Mouse (Mus musculus): ENCODE results near the gene BC005624.

Gene BC005624

GRCm38 (mm10) chr2:30981790-30982513 is at the start of gene BC005624, which contains the start of gene Usp20:
Gene BC005624 (minus strand): TSS chr2:30982201.
Gene Usp20 (plus strand): TSS chr2:30982279.
- DNase-seq (ENCODE audit: low read depth, low spot score): peak; percentile 100

- peak; percentile 33 for DNase-seq (ENCODE audit: low read depth, low spot score)
These were observed 44.6 kb upstream of the BC005624 start for GRCm38 (mm10) chr2:31026642-31027041.

GRCm38 (mm10) chr2:31025458-31025857 is 43.5 kb upstream of the BC005624 start:
- DNase-seq (ENCODE audit: low read depth, low spot score): no peak

GRCm38 (mm10) chr2:31024618-31025370 is 42.8 kb upstream of the BC005624 start:
- DNase-seq (ENCODE audit: low read depth, low spot score): peak; percentile 69

- no peak for DNase-seq (ENCODE audit: low read depth, low spot score)
These were observed 41.9 kb upstream of the BC005624 start for GRCm38 (mm10) chr2:31023940-31024339.

GRCm38 (mm10) chr2:31020202-31020601 is 38.2 kb upstream of the BC005624 start:
- DNase-seq (ENCODE audit: low read depth, low spot score): no peak

GRCm38 (mm10) chr2:31019011-31019410 is 37.0 kb upstream of the BC005624 start:
- no peak for DNase-seq (ENCODE audit: low read depth, low spot score)

GRCm38 (mm10) chr2:31018519-31018918 is 36.5 kb upstream of the BC005624 start:
- DNase-seq (ENCODE audit: low read depth, low spot score): no peak

- DNase-seq (ENCODE audit: low read depth, low spot score): no peak
These were observed 35.8 kb upstream of the BC005624 start for GRCm38 (mm10) chr2:31017625-31018317.

GRCm38 (mm10) chr2:31013371-31014120 is 31.5 kb upstream of the BC005624 start:
- no peak for DNase-seq (ENCODE audit: low read depth, low spot score)

- no peak for DNase-seq (ENCODE audit: low read depth, low spot score)
These were observed 25.2 kb upstream of the BC005624 start for GRCm38 (mm10) chr2:31007208-31007607.

GRCm38 (mm10) chr2:31006434-31006833 is 24.4 kb upstream of the BC005624 start:
- peak; percentile 21 for DNase-seq (ENCODE audit: low read depth, low spot score)

GRCm38 (mm10) chr2:31005453-31005852 is 23.5 kb upstream of the BC005624 start:
- DNase-seq (ENCODE audit: low read depth, low spot score): no peak

- DNase-seq (ENCODE audit: low read depth, low spot score): no peak
These were observed 20.9 kb upstream of the BC005624 start for GRCm38 (mm10) chr2:31002857-31003256.

- no peak for DNase-seq (ENCODE audit: low read depth, low spot score)
These were observed 16.7 kb upstream of the BC005624 start for GRCm38 (mm10) chr2:30998443-30999260.

GRCm38 (mm10) chr2:30995432-30995996 is 13.5 kb upstream of the BC005624 start:
- peak; percentile 55 for DNase-seq (ENCODE audit: low read depth, low spot score)

GRCm38 (mm10) chr2:30994853-30995252 is 12.9 kb upstream of the BC005624 start:
- no peak for DNase-seq (ENCODE audit: low read depth, low spot score)

- no peak for DNase-seq (ENCODE audit: low read depth, low spot score)
These were observed 8.2 kb upstream of the BC005624 start for GRCm38 (mm10) chr2:30990221-30990620.

GRCm38 (mm10) chr2:30985111-30986020 is 3.4 kb upstream of the BC005624 start:
- peak; percentile 63 for DNase-seq (ENCODE audit: low read depth, low spot score)

All from CD4-positive helper T cell, adult 2 months (primary cell).